Mouse (Mus musculus) embryonic facial prominence, embryonic 15.5 days (tissue): ENCODE data around the gene Il27. TPM values are rescaled to one million over a fixed set of nuclear protein-coding genes. Genes with fewer than 3 reads are reported as not detected.

Experiments used
- microRNA-seq: library from miRNA; unstranded; fragments of <30 nt; microRNA quantifications from one replicate; pipeline ENCODE4, GENCODE M21; 2016; ENCODE audit warnings: borderline number of aligned reads
- polyA plus RNA-seq: library from polyadenylated mRNA; unstranded; fragments of >200 nt; fragmentation: Nextera tagmentation; extraction: Ambion mirVana; gene quantifications from 2 replicates; pipeline ENCODE4 v1.2.1, GENCODE M21; 2015

Gene Il27
- polyA plus RNA-seq, 1 experiment from 2014 or later = not detected

Small RNA genes lying within 50 kb of the gene (microRNA-seq; reads per million reads assigned to microRNA genes)
- not detected for gene Mir7059

Other genes with a start within 250 kb of the Il27 start
- gene Lat, start 225.4 kb downstream of the Il27 start, polyA plus RNA-seq = 3.7 and 4.3 TPM in 2 replicates
- gene Spns1, start 217.5 kb downstream of the Il27 start, polyA plus RNA-seq = 59.7 and 62.0 TPM in 2 replicates
- gene Nfatc2ip, start 198.2 kb downstream of the Il27 start, polyA plus RNA-seq = 2.2 and 3.2 TPM in 2 replicates
- gene Cd19, start 180.1 kb downstream of the Il27 start, polyA plus RNA-seq = 0.07 TPM in 1 of 2 replicates, not detected in the other
- gene Rabep2, start 166.2 kb downstream of the Il27 start, polyA plus RNA-seq = 36.2 and 38.1 TPM in 2 replicates
- 103 and 140 TPM in 2 replicates for gene Atp2a1, start 131.8 kb downstream of the Il27 start, polyA plus RNA-seq
- 54.2 and 60.4 TPM in 2 replicates for gene Sh2b1, start 119.5 kb downstream of the Il27 start, polyA plus RNA-seq
- 129 and 130 TPM in 2 replicates for gene Tufm, start 107.6 kb downstream of the Il27 start, polyA plus RNA-seq
- gene Atxn2l, start 91.5 kb downstream of the Il27 start, polyA plus RNA-seq = 52.1 and 58.0 TPM in 2 replicates
- gene Eif3c, start 28.5 kb downstream of the Il27 start, polyA plus RNA-seq = 176 and 188 TPM in 2 replicates
- 1.4 and 1.5 TPM in 2 replicates for gene Apobr, start 10.0 kb downstream of the Il27 start, polyA plus RNA-seq
- gene Cln3, start 9.1 kb downstream of the Il27 start, polyA plus RNA-seq = 33.7 and 38.4 TPM in 2 replicates
- 38.5 and 40.4 TPM in 2 replicates for gene Nupr1, start 35.9 kb upstream of the Il27 start, polyA plus RNA-seq
- 43.4 and 49.5 TPM in 2 replicates for gene Sgf29, start 54.4 kb upstream of the Il27 start, polyA plus RNA-seq
- gene Sult1a1, start 81.5 kb upstream of the Il27 start, polyA plus RNA-seq = 10.0 and 12.2 TPM in 2 replicates
- gene Bola2, start 100.5 kb upstream of the Il27 start, polyA plus RNA-seq = 121 TPM in 2 replicates
- gene Slx1b, start 100.8 kb upstream of the Il27 start, polyA plus RNA-seq = 9.8 and 12.5 TPM in 2 replicates
- 43.8 and 44.7 TPM in 2 replicates for gene Coro1a, start 112.8 kb upstream of the Il27 start, polyA plus RNA-seq
- gene Mapk3, start 164.7 kb upstream of the Il27 start, polyA plus RNA-seq = 74.0 and 78.5 TPM in 2 replicates
- gene Gdpd3, start 171.4 kb upstream of the Il27 start, polyA plus RNA-seq = 11.1 and 12.4 TPM in 2 replicates
- 145 and 148 TPM in 2 replicates for gene Ypel3, start 182.0 kb upstream of the Il27 start, polyA plus RNA-seq
- gene Tbx6, start 186.5 kb upstream of the Il27 start, polyA plus RNA-seq = 0.71 and 0.81 TPM in 2 replicates
- gene Ppp4c, start 197.6 kb upstream of the Il27 start, polyA plus RNA-seq = 232 and 234 TPM in 2 replicates
- gene Fam57b, start 202.7 kb upstream of the Il27 start, polyA plus RNA-seq = 0.53 and 0.71 TPM in 2 replicates
- gene 4930451I11Rik, start 236.7 kb upstream of the Il27 start, polyA plus RNA-seq = not detected in 2 replicates